ENCODE assay signal across 7 mouse cellular contexts in the genomic region with DNA sequence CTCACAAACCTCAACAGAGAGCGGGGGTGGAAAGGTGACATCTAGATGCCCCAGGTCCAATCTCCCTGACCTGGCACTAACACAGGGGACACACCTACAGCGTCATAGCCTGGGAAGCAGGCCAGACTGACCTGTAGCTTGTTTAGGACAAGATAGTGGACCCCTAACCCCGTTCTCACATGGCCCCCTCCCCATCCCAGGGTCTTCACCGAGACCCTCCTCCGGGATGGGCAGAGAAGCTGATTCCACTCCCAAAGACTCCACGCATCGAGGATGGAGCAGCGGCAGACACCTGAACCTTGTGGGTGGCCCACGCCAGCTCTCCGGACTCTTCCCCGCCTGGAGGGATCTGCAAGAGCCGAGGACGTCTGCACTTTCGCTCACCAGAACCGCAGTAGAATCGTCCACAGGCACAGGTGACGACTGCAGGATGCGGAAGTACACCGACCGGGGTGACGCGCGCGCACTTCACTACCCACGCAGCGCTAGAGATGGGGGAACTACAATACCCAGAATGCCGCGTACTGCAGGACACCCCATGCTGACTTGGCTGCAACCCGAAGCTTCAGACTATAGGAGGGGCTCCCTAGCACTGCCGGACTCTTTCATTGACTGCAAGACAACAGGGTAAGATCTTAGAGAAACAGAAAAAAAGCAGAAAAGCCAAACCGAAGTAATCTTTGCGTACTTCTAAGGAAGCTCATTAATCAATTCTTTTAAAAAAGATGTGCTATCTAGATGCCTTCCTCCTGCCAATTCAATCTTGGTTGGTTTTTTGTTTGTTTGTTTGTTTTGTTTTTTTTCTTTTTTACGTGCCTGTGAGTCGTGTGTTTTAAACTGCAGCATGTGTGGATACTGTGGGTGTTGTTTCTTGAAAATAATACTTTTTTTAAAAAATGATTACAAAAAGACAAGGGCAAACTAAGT. TPM values are rescaled to one million over a fixed set of nuclear protein-coding genes. Genes with fewer than 3 reads are reported as not detected.
DNase-seq lines count a peak whose midpoint lies in the region; ATAC-seq lines count a peak whose summit lies in the region.

A gene (minus strand): TSS at position 449 of the 927 bp plus-strand sequence.
A gene (plus strand): TSS at position 568 of the 927 bp plus-strand sequence.

- H3K27ac ChIP-seq in intestine, embryonic 16.5 days (ENCODE audit: low read length) = no peak within 1 kb of the TSS
- H3K27ac ChIP-seq in midbrain, embryonic 11.5 days (ENCODE audit: low read depth, low read length) = no peak within 1 kb of the TSS

- intact Hi-C loops in gastrocnemius, postnatal 36 days (cut with DNase I) = no loop called here
- intact Hi-C loops in left cerebral cortex, postnatal 36 days (cut with DNase I) = no loop called here

- H3K9ac ChIP-seq in intestine, embryonic 16.5 days (ENCODE audit: low read depth, low read length) = peak within 1 kb of the TSS; percentile 85
- H3K9ac ChIP-seq in midbrain, embryonic 11.5 days (ENCODE audit: low read length) = peak within 1 kb of the TSS; percentile 73

- no peaks in the 10 kb centered on the region for H3K36me3 ChIP-seq in intestine, embryonic 16.5 days (ENCODE audit: control insufficient read depth, insufficient read depth, low read length)
- no peaks in the 10 kb centered on the region for H3K36me3 ChIP-seq in midbrain, embryonic 11.5 days (ENCODE audit: control insufficient read depth, insufficient read depth, low read length)

- peak within 1 kb of the TSS; percentile 88 for H3K4me2 ChIP-seq in intestine, embryonic 16.5 days (ENCODE audit: low read depth, low read length)
- peak within 1 kb of the TSS; percentile 87 for H3K4me2 ChIP-seq in midbrain, embryonic 11.5 days

- H3K4me1 ChIP-seq in intestine, embryonic 16.5 days (ENCODE audit: control insufficient read depth, insufficient read depth, low read length) = 0 out of 2 replicates have a peak, but pooled peaks cover 2% of the 10 kb centered on the region
- H3K4me1 ChIP-seq in midbrain, embryonic 11.5 days (ENCODE audit: control insufficient read depth, insufficient read depth, low read length) = peaks cover 5% of the 10 kb centered on the region

- 2% methylated on average over 34 of the region's 34 CpGs for WGBS in intestine, embryonic 16.5 days
- WGBS in midbrain, embryonic 11.5 days = 3% methylated on average over 34 of the region's 34 CpGs

- peak; percentile 90 for DNase-seq in adrenal gland, adult 2 months
- peak; percentile 92 for DNase-seq in embryo, embryonic 11 days
- DNase-seq in gastrocnemius, postnatal 36 days = peak; percentile 54 to 60
- DNase-seq in left cerebral cortex, postnatal 36 days (ENCODE audit: low spot score in 2 of 2) = peak; percentile 86 to 89
- DNase-seq in midbrain, embryonic 11.5 days (ENCODE audit: low spot score, missing footprints) = peak; percentile 95
- peak; percentile 75 for DNase-seq in skeletal muscle tissue, adult 2 months (ENCODE audit: low read depth, low spot score)

- ATAC-seq in intestine, embryonic 16.5 days = peak; percentile 99
- ATAC-seq in midbrain, embryonic 11.5 days (ENCODE audit: low FRiP score) = peak; percentile 98

- peak within 1 kb of the TSS; percentile 83 for H3K4me3 ChIP-seq in intestine, embryonic 16.5 days (ENCODE audit: low read length)
- peak within 1 kb of the TSS; percentile 73 for H3K4me3 ChIP-seq in midbrain, embryonic 11.5 days (ENCODE audit: low read depth, low read length)

- no peaks in the 10 kb centered on the region for H3K27me3 ChIP-seq in intestine, embryonic 16.5 days (replicated peaks; ENCODE audit: control insufficient read depth, insufficient read depth, low read length)
- no peaks in the 10 kb centered on the region for H3K27me3 ChIP-seq in midbrain, embryonic 11.5 days (ENCODE audit: control insufficient read depth, insufficient read depth, low read length)

- H3K9me3 ChIP-seq in intestine, embryonic 16.5 days (ENCODE audit: control insufficient read depth, low read length) = no peaks in the 10 kb centered on the region
- H3K9me3 ChIP-seq in midbrain, embryonic 11.5 days (ENCODE audit: control insufficient read depth, low read length) = no peaks in the 10 kb centered on the region

RNA-seq across cellular contexts. Expression of the first gene that starts in this region (rescaled TPM):
- total RNA-seq in adrenal gland, adult 2 months (2021) = 1 to 10 TPM; 6.5 to 6.9 TPM
- polyA plus RNA-seq in adrenal gland, adult 2 months (2012; rRNA removed) = 2.6 and 2.7 TPM in 2 replicates
- total RNA-seq in gastrocnemius, postnatal 36 days (2021) = 1 to 10 TPM; 2.2 to 3.6 TPM
- 2.1 and 3.2 TPM in 2 replicates for polyA plus RNA-seq in intestine, embryonic 16.5 days (2015; fragmentation: Nextera tagmentation; extraction: Ambion mirVana)
- total RNA-seq in left cerebral cortex, postnatal 36 days (2021) = 10 to 100 TPM; 19.3 to 27.6 TPM
- polyA plus RNA-seq in midbrain, embryonic 11.5 days (2014; fragmentation: Nextera tagmentation; extraction: Ambion mirVana) = 8.5 and 9.0 TPM in 2 replicates

RNA-seq across cellular contexts. Expression of the second gene that starts in this region (rescaled TPM):
- total RNA-seq in adrenal gland, adult 2 months (2021) = not detected
- polyA plus RNA-seq in adrenal gland, adult 2 months (2012; rRNA removed) = not detected in 2 replicates
- total RNA-seq in gastrocnemius, postnatal 36 days (2021) = under 1 TPM in 1 of 2 experiments, not detected in 1; 0.36 TPM
- polyA plus RNA-seq in intestine, embryonic 16.5 days (2015; fragmentation: Nextera tagmentation; extraction: Ambion mirVana) = 0.57 and 0.60 TPM in 2 replicates
- 1 to 10 TPM; 1.8 to 2.0 TPM for total RNA-seq in left cerebral cortex, postnatal 36 days (2021)
- 2.9 and 3.1 TPM in 2 replicates for polyA plus RNA-seq in midbrain, embryonic 11.5 days (2014; fragmentation: Nextera tagmentation; extraction: Ambion mirVana)
